Mouse (Mus musculus) left cerebral cortex, adult 2 months (tissue): ENCODE measurements around the gene Prdm12. TPM values are rescaled to one million over a fixed set of nuclear protein-coding genes. Genes with fewer than 3 reads are reported as not detected.

Experiments
- DNase-seq, 2 experiments: peaks; one replicate each; pipeline ENCODE4 v3.0.0; 2021 to 2022; ENCODE audit warnings: low spot score in 2 of 2, mixed read lengths in 1 of 2; ENCODE audit errors: extremely low spot score in 1 of 2
- H3K27ac ChIP-seq: fragments of 200-600 bp; 2 replicates; pipeline ENCODE4 v1.8.1; 2022
- H3K4me3 ChIP-seq: fragments of 200-600 bp; 2 replicates; pipeline ENCODE4 v1.8.1; 2022
- CTCF ChIP-seq: fragments of 200-600 bp; IDR thresholded peaks from 2 replicates; pipeline ENCODE4 v1.8.1; 2022; ENCODE audit warnings: antibody characterized with exemption, mild to moderate bottlenecking, moderate library complexity
- intact Hi-C: fragments of 180-260 bp; cut with DNase I; formaldehyde crosslinking; loops from one replicate; pipeline ENCODE4 v1.15.1; 2025
- total RNA-seq, 2 experiments: library from RNA; stranded (reverse); gene quantifications; 2 replicates each; pipeline ENCODE4 v1.2.3; 2021

The Prdm12 gene
- total RNA-seq, 2 experiments from 2014 or later = 0.14 to 0.72 TPM

DNA sequence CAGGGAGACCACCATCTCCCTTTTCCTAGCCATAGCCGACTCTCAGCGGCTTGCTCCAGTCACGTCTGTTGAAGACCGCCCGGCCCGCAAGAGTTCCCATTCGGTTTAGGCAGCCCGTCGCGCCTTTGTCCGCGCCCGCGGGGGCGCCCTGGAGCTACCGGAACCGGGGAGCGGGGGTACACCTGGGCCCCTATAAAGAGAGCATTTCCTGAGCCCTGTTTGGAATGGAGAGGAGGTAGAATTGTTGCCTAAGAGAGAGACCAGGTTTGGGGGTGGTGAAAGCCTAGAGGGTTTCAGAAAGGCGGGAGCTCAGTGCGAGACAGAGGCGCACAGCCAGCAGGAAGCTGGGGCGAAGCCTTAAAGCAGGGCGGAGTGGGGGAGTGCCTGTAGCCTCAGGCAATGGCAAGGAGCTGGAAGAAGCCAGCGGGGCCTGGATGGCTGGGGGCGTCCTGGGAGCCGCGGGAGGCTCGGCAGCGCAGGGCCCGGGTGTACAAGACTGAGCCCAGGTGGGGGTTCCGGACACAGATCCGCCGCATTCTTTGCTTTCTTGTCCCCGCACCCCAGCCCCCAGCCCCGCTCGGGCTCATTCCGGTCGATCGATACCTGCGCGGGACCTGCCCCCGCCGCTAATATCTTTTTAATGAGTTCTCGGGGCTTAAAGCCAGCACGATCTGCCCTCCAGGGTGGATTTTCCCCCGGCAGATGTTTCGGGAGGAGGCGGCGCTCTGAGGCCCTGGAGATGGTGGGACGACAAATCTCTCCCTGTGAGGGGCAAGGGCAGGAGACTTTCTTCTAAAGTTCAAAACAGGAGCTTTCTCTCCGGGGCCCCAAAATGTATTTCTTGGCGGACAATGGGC lies 4.3 kb upstream of the Prdm12 start:
- TF ChIP-seq CTCF = no peak
- no peak overlapping the region for H3K4me3 ChIP-seq

GRCm38 (mm10) chr2:31636138-31636741 lies 3.6 kb upstream of the Prdm12 start:
- no peak overlapping the region for H3K27ac ChIP-seq
- DNase-seq = no peak
- TF ChIP-seq CTCF = no peak
- intact Hi-C loops = no loop called here
- H3K4me3 ChIP-seq = no peak overlapping the region

More for the DNA sequence above, 4.3 kb upstream of the Prdm12 start:
- intact Hi-C loops = no loop called here
- no peak for DNase-seq
- H3K27ac ChIP-seq = no peak overlapping the region

- Histone ChIP-seq H3K27ac (no peak overlapping the region), H3K4me3 (no peak overlapping the region)
- no peak for TF ChIP-seq CTCF
- DNase-seq = no peak
- intact Hi-C loops = no loop called here
These were observed 3.1 kb upstream of the Prdm12 start for GRCm38 (mm10) chr2:31636742-31637141.

GRCm38 (mm10) chr2:31637311-31637710 lies 2.5 kb upstream of the Prdm12 start:
- TF ChIP-seq CTCF = no peak
- Histone ChIP-seq H3K27ac (no peak overlapping the region), H3K4me3 (no peak overlapping the region)
- intact Hi-C loops = no loop called here
- no peak for DNase-seq

GRCm38 (mm10) chr2:31637807-31638206 lies 2.0 kb upstream of the Prdm12 start:
- intact Hi-C loops = no loop called here
- DNase-seq = no peak
- H3K4me3 ChIP-seq = no peak overlapping the region

DNA sequence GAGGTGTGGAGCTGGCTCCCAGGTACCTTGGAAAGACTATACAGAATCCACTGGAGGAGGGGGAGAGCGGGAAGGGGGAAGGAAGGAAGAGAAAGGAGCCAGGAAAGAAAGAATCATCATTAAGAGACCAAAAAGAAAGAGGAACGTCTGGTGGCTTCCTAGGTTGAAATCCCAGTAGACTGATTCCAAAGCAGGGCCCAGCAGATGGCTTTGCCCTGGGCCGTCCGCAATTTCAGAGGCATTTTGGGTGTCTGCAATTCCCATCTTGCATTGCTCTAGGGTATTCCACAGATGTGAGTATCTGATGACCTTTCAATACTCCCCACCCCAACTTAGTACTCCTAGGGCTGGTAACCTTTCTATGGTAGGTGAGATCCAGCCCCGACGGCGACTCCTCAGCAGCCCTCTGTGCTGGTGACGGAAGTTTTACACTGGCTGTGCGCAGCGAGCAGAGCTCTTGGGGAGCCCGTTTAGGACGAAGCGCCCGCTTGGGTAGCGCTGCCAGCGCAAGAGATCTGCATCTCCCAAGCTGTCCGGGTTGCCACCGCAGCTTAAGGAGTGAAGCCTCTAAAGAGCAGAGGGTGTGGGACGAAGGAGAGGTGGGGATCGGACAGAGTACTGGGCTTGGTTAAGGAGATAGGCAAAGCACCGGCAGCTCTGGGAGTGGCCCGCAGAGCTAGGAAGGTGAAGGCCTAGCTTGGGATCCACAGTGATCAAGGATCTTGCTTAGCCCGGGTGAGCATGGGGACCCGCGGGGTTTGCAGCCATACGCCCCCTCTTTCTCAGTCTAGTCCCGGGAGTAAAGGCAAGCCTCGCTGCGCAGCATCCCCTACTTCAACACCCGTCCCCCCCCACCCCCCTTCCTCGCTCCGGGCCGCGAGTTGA lies 1.0 kb upstream of the Prdm12 start:
- Histone ChIP-seq H3K4me3 (no peak overlapping the region), H3K27ac (no peak overlapping the region)
- DNase-seq = no peak
- intact Hi-C loops = no loop called here
- no peak for TF ChIP-seq CTCF

More at GRCm38 (mm10) chr2:31637807-31638206, 2.0 kb upstream of the Prdm12 start:
- H3K27ac ChIP-seq = no peak overlapping the region
- TF ChIP-seq CTCF = no peak

DNA sequence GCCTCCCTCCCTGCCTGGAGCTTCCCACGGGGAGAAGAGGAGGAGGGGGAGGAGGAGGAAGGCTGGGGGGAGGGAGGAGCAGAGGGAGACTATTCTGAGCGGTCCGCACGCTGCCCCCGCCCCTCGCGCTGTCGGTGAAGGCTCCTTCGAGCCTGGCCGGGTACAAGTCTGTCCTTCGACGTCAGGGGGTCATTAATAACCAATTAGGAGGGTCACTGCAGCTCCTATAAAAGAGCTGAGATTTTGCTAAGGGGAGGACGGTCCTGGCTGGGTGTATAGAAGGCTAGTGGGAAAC lies 424 bp upstream of the Prdm12 start:
- intact Hi-C loops = no loop called here
- H3K4me3 ChIP-seq = no peak overlapping the region

DNA sequence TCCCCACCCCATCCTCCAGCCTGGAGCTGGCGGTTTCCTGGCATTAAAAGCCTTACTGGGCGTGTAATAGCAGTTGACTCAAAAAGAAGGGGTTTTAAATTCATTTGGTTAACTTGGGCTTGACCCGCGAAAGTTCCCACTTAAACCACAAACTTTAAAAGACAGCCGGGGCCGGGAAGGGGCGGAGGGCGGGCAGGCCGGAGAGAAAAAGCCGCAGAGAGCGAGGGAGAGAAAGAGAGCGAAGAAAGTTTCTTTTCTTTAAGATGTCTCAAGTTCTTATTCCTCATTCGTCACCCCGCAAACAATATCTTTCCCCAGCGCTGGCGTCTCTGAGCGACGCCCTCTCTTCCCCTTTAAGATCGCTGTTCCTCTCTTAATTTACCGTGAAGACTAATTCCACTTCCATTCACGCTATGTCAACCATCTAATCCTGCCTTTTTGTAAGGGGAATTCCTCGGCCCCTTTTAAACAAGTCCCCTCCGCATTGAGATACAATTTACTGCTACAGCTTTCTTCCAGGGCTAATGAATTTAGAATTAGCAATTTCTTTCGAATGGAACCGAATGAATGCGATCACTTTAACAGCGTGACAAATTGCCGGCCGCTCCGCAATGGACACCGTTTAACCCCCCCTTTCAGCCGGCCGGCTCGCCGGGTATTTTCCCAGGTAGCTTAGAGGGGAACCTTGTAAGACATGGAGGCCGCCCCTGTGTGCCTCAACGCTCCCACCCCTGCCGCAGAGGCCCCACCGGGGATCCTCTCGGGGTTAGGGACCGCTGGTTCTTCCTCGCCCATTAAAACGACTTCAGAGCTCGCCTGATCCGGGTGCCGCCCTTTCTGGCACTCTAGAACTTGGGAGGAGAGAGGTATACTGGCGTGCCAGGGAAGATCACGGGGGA lies 1.0 kb downstream of the Prdm12 start:
- no peak for TF ChIP-seq CTCF

More for the DNA sequence above, 424 bp upstream of the Prdm12 start:
- TF ChIP-seq CTCF = no peak
- no peak overlapping the region for H3K27ac ChIP-seq
- no peak for DNase-seq

GRCm38 (mm10) chr2:31641508-31641830 lies 1.6 kb downstream of the Prdm12 start:
- no peak overlapping the region for H3K27ac ChIP-seq
- TF ChIP-seq CTCF = no peak
- intact Hi-C loops = no loop called here
- DNase-seq = no peak
- H3K4me3 ChIP-seq = no peak overlapping the region

More for the DNA sequence above, 1.0 kb downstream of the Prdm12 start:
- intact Hi-C loops = no loop called here
- H3K4me3 ChIP-seq = no peak overlapping the region
- H3K27ac ChIP-seq = no peak overlapping the region
- DNase-seq = no peak

GRCm38 (mm10) chr2:31641929-31642328 lies 2.1 kb downstream of the Prdm12 start:
- H3K4me3 ChIP-seq = no peak overlapping the region
- intact Hi-C loops = no loop called here
- no peak for TF ChIP-seq CTCF
- no peak for DNase-seq
- H3K27ac ChIP-seq = no peak overlapping the region
